Mouse (Mus musculus): ENCODE data around the gene Aars2.

DNA sequence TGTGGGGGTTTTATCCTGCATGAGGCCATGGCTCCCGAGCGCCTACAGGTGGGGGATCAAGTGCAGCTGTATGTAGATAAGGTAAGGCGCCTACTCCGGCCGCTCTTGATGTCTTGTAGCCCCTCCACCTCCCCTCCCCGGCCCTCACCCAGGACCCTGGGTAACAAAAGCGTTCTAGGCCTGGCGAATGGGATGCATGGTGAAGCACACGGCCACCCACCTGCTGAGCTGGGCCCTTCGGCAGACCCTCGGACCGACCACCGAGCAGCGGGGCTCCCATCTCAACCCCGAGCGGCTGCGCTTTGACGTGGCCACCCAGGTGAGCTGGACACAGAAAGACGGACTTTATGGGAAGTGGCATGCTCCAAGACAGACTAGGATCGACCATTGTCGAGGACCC lies 10.5 kb downstream of the Aars2 start:
- TF ChIP-seq EP300 (IDR thresholded peaks at IDR 0.05; ENCODE audit: low read depth) (no peak), CTCF (IDR thresholded peaks at IDR 0.05; ENCODE audit: low read depth) (no peak)
